Mouse (Mus musculus) small intestine, adult 2 months (tissue): ENCODE measurements around the gene Zcchc12.

Source experiments
- CTCF ChIP-seq: fragments of 200-500 bp; IDR thresholded peaks from 2 replicates; pipeline ENCODE4 v1.5.1; 2012; ENCODE audit warnings: low read depth, mild to moderate bottlenecking, control low read depth, inconsistent platforms, low read length, moderate library complexity, mixed read lengths; ENCODE audit not compliant: insufficient replicate concordance, insufficient read length; ENCODE audit errors: extremely low read depth
- POLR2A ChIP-seq: fragments of 200-500 bp; IDR thresholded peaks from 2 replicates; pipeline ENCODE4 v1.6.1; 2012; ENCODE audit warnings: low read depth, mild to moderate bottlenecking, control low read depth, inconsistent platforms, low read length, moderate library complexity

GRCm38 (mm10) chrX:36150100-36150499, 45.6 kb upstream of the Zcchc12 start:
- TF ChIP-seq CTCF (no peak), POLR2A (no peak)
